Mouse (Mus musculus): ENCODE results near the gene Col9a1. TPM values are rescaled to one million over a fixed set of nuclear protein-coding genes. Genes with fewer than 3 reads are reported as not detected.

The Col9a1 gene
- polyA plus RNA-seq, 1 experiment from 2014 or later, result 3.1 TPM

DNA sequence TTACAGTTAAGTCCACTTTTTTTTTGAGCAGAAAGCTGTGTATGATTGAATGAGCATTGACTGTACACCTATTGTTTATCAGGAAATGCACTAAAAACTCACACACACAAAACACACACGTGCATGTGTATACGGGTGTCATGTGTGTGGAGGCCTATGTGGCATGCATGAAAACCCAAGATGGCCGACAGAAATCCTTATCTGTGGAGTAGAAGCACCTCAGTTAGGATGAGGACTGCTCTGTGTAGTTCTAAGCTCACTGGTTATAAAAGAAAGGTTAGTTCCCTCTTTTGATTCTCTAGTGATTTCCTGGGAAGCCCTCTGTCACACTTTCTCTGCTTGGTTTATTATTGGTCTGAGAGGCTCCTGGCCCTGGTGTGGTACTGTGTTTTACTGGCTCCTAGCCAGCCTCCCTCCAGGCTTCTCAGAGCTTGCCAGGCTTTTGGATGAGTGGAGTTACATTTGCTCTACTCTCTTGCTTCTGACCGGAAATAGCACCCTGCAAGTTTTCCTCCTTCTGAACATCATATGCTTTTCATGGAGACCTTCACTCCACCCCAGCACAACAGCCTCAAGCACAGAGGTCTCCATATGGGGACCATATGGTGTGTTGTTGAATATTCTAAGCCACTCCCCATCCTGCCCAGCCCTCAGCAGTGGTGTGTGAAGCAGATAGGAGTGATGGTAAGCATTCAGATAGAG is 48.6 kb downstream of the Col9a1 start:
- Histone ChIP-seq H3K27me3 (replicated peaks) (no peaks in the 10 kb centered on the region), H3K4me3 (replicated peaks) (no peak overlapping the region), H3K9ac (no peak overlapping the region), H3K4me1 (0 out of 2 replicates have a peak, but pooled peaks cover 4% of the 10 kb centered on the region), H3K4me2 (no peak overlapping the region), H3K9me3 (no peaks in the 10 kb centered on the region), H3K36me3 (no peaks in the 10 kb centered on the region), H3K27ac (no peak overlapping the region)
- 75% methylated on average over 4 of the region's 4 CpGs for WGBS
- ATAC-seq (ENCODE audit: insufficient read depth, low FRiP score, low read depth), result no peak

DNA sequence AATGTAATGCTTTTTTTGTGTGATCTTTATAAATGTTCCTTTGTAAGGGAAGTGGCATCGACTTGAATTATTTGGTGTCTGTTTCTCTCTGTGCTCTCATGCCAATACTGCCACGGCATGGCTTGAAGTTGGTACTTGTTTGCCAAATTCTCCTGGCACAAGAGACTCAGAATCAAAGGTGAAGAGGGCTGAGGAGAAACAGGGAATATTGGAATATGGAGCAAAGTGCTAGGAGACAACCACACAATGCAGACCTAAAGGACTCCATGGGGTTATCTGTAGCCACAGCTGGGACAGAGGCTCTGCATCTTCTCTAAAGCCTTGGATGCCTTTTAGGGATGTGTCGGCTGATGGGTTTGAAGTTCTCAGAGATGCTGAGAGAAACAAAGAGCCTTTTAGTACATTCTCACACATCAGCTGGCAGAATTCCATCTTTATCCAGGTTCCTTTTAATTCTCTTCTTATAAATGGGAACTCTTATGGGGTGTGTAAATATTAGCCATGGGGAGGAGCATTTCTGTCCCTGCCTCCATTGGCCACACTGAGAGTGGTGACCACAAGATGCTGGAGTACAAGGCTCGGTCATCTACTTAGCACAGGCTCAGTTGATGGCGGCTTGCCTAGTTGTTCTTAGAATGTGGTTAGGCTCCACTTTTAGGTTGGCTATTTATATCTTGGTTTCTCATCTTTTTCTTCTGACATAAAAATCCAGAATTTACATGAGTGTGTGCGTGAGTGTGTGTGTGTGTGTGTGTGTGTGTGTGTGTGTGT is 49.7 kb downstream of the Col9a1 start:
- Histone ChIP-seq H3K9me3 (no peaks in the 10 kb centered on the region), H3K4me2 (no peak overlapping the region), H3K36me3 (no peaks in the 10 kb centered on the region), H3K9ac (no peak overlapping the region), H3K27ac (no peak overlapping the region), H3K4me1 (0 out of 2 replicates have a peak, but pooled peaks cover 4% of the 10 kb centered on the region), H3K4me3 (replicated peaks) (no peak overlapping the region), H3K27me3 (replicated peaks) (no peaks in the 10 kb centered on the region)
- WGBS, result 81% methylated on average over 6 of the region's 6 CpGs
- ATAC-seq (ENCODE audit: insufficient read depth, low FRiP score, low read depth), result no peak

DNA sequence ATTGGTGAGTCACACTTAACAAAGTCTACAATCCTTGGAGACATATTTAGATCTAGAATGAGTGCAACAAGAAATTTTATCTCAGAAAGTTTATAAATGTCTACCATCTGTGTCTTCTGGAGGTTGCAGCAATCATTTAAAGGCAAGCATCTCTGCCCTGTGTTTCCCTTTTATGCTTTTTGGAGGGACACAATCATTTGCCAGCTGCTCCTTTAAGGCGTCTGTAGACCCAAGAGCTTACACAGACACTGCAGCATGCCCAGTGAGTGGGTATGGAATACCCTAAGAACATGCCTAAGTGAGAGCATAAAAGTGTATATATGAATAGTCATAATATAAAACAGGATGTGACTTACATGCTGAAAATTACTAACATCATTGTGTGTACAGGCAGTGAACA is 52.1 kb downstream of the Col9a1 start:
- no peaks in the 10 kb centered on the region for H3K27me3 ChIP-seq (replicated peaks)
- H3K4me1 ChIP-seq, result 0 out of 2 replicates have a peak, but pooled peaks cover 4% of the 10 kb centered on the region
- 83% methylated on average over 1 of the region's 1 CpGs for WGBS

DNA sequence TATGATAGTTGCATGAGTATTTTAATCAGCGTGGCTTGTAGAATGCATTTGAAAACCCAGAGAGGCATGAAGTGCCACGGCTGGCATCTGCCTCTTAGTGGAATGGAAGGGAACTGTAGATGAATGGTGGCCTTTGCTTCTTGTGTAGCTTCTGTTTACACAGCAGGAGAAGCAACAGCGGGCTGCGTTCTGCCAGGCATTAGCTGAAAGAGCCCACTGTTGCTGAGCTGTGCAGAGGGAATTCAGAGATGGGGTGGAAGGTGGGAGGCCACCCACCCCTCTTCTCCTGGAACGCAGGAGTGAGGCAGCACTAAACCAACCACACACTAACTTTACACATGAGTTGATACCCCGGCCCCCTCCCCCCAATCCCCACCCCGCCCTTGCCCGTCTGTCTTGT is 53.0 kb downstream of the Col9a1 start:
- WGBS, result 13% methylated on average over 8 of the region's 8 CpGs
- ATAC-seq (ENCODE audit: insufficient read depth, low FRiP score, low read depth), result 0 out of 2 replicates have a peak, but pooled peaks have one; percentile 39

More for the DNA sequence above, 52.1 kb downstream of the Col9a1 start:
- Histone ChIP-seq H3K9me3 (no peaks in the 10 kb centered on the region), H3K27ac (no peak overlapping the region), H3K9ac (no peak overlapping the region), H3K4me3 (replicated peaks) (no peak overlapping the region), H3K4me2 (no peak overlapping the region), H3K36me3 (no peaks in the 10 kb centered on the region)
- no peak for ATAC-seq (ENCODE audit: insufficient read depth, low FRiP score, low read depth)

DNA sequence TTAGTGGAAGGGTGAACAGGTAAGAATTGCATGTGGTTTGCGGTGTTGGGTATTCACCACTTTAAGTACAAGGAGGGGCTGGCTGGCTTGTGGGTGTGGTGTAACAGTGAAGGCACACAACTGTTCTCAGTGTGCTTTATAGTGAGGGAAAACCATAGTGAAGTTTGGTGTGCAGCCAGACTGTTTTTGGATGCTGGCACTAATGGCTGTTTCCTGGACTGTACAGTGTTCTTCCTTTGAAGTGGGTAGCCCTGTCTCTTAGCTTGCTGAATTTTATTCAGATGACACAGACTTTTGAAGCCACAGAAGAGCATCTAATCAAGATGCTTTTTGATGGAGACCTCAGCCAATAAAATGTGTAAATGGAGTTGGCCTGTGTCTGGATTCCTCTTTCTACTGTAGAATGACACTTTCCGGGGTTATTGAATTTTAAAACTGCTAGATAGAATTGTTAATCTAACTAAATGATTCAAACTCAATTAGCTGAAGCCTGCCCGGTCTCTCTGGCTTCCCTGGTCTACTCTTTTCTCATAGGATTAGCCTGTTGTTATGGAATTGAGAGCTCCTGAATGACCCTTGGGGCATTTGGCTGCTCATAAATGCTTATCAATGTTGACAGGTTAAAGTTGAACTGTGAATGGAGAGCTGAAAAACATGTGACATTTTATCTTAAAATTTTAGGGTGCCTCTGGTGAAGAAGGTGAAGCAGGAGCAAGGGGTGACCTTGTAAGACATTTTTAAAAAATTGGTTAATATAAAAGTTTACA is 54.3 kb downstream of the Col9a1 start:
- H3K4me2 ChIP-seq, result no peak overlapping the region
- 69% methylated on average over 3 of the region's 3 CpGs for WGBS

More for the DNA sequence above, 53.0 kb downstream of the Col9a1 start:
- Histone ChIP-seq H3K27me3 (replicated peaks) (no peaks in the 10 kb centered on the region), H3K4me1 (0 out of 2 replicates have a peak, but pooled peaks cover 4% of the 10 kb centered on the region), H3K27ac (no peak overlapping the region), H3K9me3 (no peaks in the 10 kb centered on the region), H3K4me3 (replicated peaks) (no peak overlapping the region), H3K4me2 (no peak overlapping the region), H3K36me3 (no peaks in the 10 kb centered on the region), H3K9ac (no peak overlapping the region)

DNA sequence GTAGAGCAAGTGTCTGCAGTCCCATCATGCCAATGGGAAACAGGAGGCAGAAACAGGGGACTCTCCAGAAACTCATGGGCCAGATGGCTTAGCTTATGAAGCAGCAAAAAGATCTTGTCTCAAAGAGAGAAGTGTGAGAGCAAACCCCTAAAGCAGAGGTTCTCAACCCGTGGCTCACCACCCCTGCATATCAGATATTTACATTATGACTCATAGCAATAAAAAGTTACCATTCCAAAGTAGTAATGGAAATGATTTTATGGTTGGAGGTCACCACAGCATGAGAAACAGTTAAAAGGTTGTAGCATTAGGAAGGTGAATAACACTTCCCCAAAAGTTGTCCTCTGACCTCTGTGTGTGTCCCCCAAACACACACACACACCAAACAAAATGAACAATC is 58.9 kb downstream of the Col9a1 start:
- no peaks in the 10 kb centered on the region for H3K36me3 ChIP-seq
- ATAC-seq (ENCODE audit: insufficient read depth, low FRiP score, low read depth), result no peak
- WGBS, result 33% methylated on average over 1 of the region's 1 CpGs
- H3K27me3 ChIP-seq (replicated peaks), result no peaks in the 10 kb centered on the region
- no peak overlapping the region for H3K9ac ChIP-seq
- H3K4me2 ChIP-seq, result no peak overlapping the region
- H3K4me1 ChIP-seq, result no peaks in the 10 kb centered on the region
- no peak overlapping the region for H3K4me3 ChIP-seq (replicated peaks)
- H3K27ac ChIP-seq, result no peak overlapping the region
- H3K9me3 ChIP-seq, result no peaks in the 10 kb centered on the region

More for the DNA sequence above, 54.3 kb downstream of the Col9a1 start:
- no peaks in the 10 kb centered on the region for H3K27me3 ChIP-seq (replicated peaks)
- no peak overlapping the region for H3K4me3 ChIP-seq (replicated peaks)
- ATAC-seq (ENCODE audit: insufficient read depth, low FRiP score, low read depth), result no peak
- H3K4me1 ChIP-seq, result no peaks in the 10 kb centered on the region
- no peaks in the 10 kb centered on the region for H3K9me3 ChIP-seq
- no peak overlapping the region for H3K9ac ChIP-seq
- H3K27ac ChIP-seq, result no peak overlapping the region
- no peaks in the 10 kb centered on the region for H3K36me3 ChIP-seq

DNA sequence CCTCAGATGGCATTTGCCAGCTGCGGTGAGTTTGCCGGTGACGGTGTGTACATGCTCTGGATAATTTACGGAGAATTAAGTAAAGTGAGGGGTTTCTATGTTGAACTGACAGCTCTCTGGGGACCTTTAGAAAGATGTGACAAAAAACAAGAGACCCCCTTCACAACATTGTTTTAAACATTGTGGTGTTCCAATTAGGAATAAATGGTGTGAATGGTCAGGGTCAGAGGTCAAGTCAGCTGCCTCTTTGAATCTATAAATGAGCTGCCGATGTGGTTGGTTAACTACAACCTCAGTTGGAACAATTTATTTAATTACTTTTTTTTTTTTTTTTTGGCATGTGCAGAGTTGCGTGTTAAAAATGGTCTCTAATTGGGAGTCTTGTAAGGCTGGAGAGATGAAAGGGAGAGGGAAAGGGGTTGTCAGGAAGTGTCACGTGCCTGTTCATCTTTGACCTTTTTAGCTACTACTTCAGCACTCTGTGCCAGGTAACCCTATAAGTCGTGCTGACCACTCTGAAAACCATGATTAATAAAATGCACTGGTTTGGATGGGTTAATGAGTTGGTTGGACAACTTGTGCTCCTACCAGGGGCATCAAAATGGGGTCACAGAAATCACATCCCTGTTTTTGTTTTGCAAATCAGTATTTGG is 62.8 kb downstream of the Col9a1 start:
- H3K36me3 ChIP-seq, result no peaks in the 10 kb centered on the region
- no peak for ATAC-seq (ENCODE audit: insufficient read depth, low FRiP score, low read depth)
- WGBS, result 83% methylated on average over 8 of the region's 8 CpGs

DNA sequence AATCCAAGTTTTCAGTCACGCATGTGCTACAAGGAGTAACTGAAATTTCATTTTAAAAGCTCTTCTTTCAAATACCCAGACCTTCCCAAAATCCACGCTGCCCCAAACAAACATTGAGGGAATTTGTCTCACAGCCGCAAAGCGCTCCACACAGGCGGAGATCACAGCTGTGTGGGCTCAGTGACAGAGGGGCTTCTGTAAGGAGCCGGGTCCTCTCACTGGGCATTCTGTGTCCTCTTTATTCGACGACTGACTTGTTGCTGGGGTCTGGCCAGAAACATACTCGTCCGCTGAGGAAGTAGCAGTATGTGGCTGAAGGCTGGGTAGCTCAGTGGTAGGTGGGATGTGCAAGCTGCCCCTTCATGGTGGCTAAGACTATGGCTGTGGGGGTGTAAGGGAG is 67.5 kb downstream of the Col9a1 start:
- H3K4me3 ChIP-seq (replicated peaks), result no peak overlapping the region
- 62% methylated on average over 10 of the region's 10 CpGs for WGBS
- no peaks in the 10 kb centered on the region for H3K36me3 ChIP-seq
- no peak for ATAC-seq (ENCODE audit: insufficient read depth, low FRiP score, low read depth)
- no peaks in the 10 kb centered on the region for H3K9me3 ChIP-seq
- no peak overlapping the region for H3K9ac ChIP-seq
- no peaks in the 10 kb centered on the region for H3K4me1 ChIP-seq
- no peak overlapping the region for H3K4me2 ChIP-seq
- no peaks in the 10 kb centered on the region for H3K27me3 ChIP-seq (replicated peaks)
- H3K27ac ChIP-seq, result no peak overlapping the region

More for the DNA sequence above, 62.8 kb downstream of the Col9a1 start:
- Histone ChIP-seq H3K4me3 (replicated peaks) (no peak overlapping the region), H3K27me3 (replicated peaks) (no peaks in the 10 kb centered on the region), H3K4me2 (no peak overlapping the region), H3K9ac (no peak overlapping the region), H3K4me1 (no peaks in the 10 kb centered on the region), H3K27ac (no peak overlapping the region), H3K9me3 (no peaks in the 10 kb centered on the region)

DNA sequence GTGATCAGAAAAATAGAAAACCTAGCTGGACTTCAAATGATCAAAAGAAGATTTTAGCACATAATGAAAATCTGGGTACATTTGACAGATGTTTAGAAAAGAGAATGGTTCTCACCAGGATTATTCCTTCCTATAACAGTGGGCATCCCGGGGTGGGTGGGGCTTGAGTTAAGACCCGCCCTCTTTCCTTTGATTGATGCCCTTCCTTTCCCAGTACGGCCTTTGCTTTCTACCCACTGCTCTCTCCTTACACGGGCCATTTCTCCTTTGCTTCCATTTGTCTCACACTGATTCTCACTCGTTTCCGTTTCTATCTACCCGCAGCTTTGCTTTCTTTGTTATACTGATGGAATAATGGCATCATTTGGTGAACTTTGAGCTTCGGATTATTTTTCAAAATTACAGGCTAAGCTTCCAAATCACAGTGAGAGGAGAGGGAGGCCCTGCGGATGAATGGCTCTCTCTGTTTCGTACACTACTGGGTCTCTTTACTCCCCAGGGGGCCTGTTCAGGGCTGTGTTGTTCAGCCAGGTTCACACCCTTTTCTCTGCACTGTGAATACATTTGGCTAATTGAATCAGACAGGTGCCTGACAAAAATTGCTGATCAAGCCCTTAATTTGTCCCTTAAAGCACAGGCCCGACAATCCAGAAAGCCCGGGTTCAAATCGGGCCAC is 68.4 kb downstream of the Col9a1 start:
- H3K4me3 ChIP-seq (replicated peaks), result no peak overlapping the region
- H3K27me3 ChIP-seq (replicated peaks), result no peaks in the 10 kb centered on the region
- no peak overlapping the region for H3K9ac ChIP-seq
- ATAC-seq (ENCODE audit: insufficient read depth, low FRiP score, low read depth), result no peak
- no peak overlapping the region for H3K4me2 ChIP-seq
- WGBS, result 72% methylated on average over 13 of the region's 13 CpGs
- H3K27ac ChIP-seq, result no peak overlapping the region
- H3K4me1 ChIP-seq, result no peaks in the 10 kb centered on the region
- no peaks in the 10 kb centered on the region for H3K36me3 ChIP-seq
- no peaks in the 10 kb centered on the region for H3K9me3 ChIP-seq

DNA sequence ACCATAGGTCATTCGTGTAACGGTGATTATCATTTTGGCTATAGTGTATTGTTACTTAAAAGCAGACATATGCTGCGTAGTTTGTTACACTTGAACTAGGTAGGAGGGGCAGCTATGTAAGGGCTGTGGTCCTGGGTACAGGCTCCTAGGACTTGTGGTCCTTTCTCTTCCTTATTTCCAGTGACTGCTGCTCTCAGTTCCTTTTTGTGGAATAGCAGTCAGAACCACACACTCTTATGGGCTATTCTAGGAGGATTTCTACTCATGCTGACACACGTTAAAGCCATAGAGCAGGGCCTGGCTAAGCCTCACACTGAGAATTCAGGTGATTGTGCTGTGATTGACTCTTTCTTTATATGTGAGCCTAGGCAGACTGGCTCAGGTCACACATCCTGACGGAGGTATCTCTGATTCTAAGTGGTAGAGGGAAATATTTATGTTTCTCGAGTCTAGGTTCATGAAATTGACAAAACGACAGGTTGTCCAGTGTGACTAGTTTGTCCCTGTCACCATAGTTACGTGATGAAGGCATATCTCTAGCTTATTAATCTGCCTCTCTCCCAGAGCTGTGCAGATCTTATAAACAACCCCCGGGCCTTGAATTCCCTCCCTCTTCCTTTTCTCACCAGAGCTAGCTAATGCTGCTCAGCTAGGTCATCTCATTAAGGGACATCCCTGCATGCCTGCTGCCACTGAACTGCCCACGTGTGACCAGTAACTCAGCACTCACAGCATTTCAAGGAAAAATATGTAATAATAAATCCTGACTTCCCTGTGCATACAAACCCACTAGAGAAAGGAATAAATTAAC is 71.1 kb downstream of the Col9a1 start:
- no peak for ATAC-seq (ENCODE audit: insufficient read depth, low FRiP score, low read depth)
- Histone ChIP-seq H3K27ac (no peak overlapping the region), H3K9me3 (no peaks in the 10 kb centered on the region), H3K4me2 (no peak overlapping the region), H3K4me1 (no peaks in the 10 kb centered on the region), H3K4me3 (replicated peaks) (no peak overlapping the region), H3K36me3 (no peaks in the 10 kb centered on the region), H3K27me3 (replicated peaks) (no peaks in the 10 kb centered on the region), H3K9ac (no peak overlapping the region)
- 60% methylated on average over 10 of the region's 10 CpGs for WGBS
